9 mouse cellular contexts compared by ENCODE assay signal in the genomic region with DNA sequence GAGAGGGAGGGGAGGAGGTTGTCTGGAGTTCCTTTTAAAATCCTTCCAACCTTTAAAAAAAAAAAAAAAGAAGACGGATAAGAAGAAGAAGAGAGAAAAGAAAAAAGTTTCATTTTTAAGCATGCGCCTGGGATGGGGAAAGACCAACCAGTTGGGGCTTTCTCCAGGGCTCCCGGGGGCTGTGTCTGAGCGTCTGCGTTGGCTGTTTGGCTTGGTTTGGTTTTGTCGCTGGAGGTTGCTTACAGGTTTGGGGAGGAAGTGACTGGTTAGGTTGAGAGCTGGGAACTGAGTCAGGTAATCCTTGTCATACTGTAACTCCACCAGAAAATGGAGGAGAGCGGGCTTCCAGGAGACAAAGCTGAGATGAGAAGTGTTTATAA. TPM values are rescaled to one million over a fixed set of nuclear protein-coding genes. Genes with fewer than 3 reads are reported as not detected.
A peak's percentile ranks its signal among the peaks of the same experiment; 100 is the strongest.
DNase-seq lines count a peak whose midpoint lies in the region; ATAC-seq lines count a peak whose summit lies in the region.
"Had no signal": no experiment of that assay in that cellular context is flagged by ENCODE, and none has a peak within 500 bp of the region (broad histone marks: within the 10 kb centered on the region; RNA-seq: fewer than 3 reads in every experiment).

No protein-coding gene starts in this region.

- DNase-seq in cerebellum, postnatal 25 days: peak; percentile 54 to 59
- peak; percentile 21 for DNase-seq in urinary bladder, postnatal 14 days (ENCODE audit: low spot score)
- no peak for DNase-seq in urinary bladder, postnatal 25 days (ENCODE audit: low spot score)
- peak; percentile 93 for DNase-seq in midbrain, embryonic 11.5 days (ENCODE audit: low spot score, missing footprints)
- no peak for DNase-seq in right cerebral cortex, postnatal 25 days

- H3K27ac ChIP-seq in hindbrain, embryonic 15.5 days (replicated peaks): peak overlapping the region; percentile 97
- H3K27ac ChIP-seq in midbrain, embryonic 11.5 days (ENCODE audit: low read depth, low read length): peak overlapping the region; percentile 98

- H3K4me3 ChIP-seq in hindbrain, embryonic 15.5 days: peak overlapping the region; percentile 90
- H3K4me3 ChIP-seq in midbrain, embryonic 11.5 days (ENCODE audit: low read depth, low read length): peak overlapping the region; percentile 93

- H3K4me2 ChIP-seq in hindbrain, embryonic 15.5 days: peak overlapping the region; percentile 93
- peak overlapping the region; percentile 67 for H3K4me2 ChIP-seq in midbrain, embryonic 11.5 days

- 7% methylated on average over 7 of the region's 7 CpGs for WGBS in hindbrain, embryonic 15.5 days
- WGBS in midbrain, embryonic 11.5 days: 11% methylated on average over 7 of the region's 7 CpGs

- no peaks in the 10 kb centered on the region for H3K9me3 ChIP-seq in hindbrain, embryonic 15.5 days
- no peaks in the 10 kb centered on the region for H3K9me3 ChIP-seq in midbrain, embryonic 11.5 days (ENCODE audit: control insufficient read depth, low read length)

- H3K9ac ChIP-seq in hindbrain, embryonic 15.5 days: peak overlapping the region; percentile 96
- peak overlapping the region; percentile 95 for H3K9ac ChIP-seq in midbrain, embryonic 11.5 days (ENCODE audit: low read length)

- no peaks in the 10 kb centered on the region for H3K27me3 ChIP-seq in hindbrain, embryonic 15.5 days
- no peaks in the 10 kb centered on the region for H3K27me3 ChIP-seq in midbrain, embryonic 11.5 days (ENCODE audit: control insufficient read depth, insufficient read depth, low read length)

- H3K4me1 ChIP-seq in hindbrain, embryonic 15.5 days (replicated peaks): peaks cover 46% of the 10 kb centered on the region
- peaks cover 16% of the 10 kb centered on the region; the same call in 1 of the 2 replicates for H3K4me1 ChIP-seq in midbrain, embryonic 11.5 days (ENCODE audit: control insufficient read depth, insufficient read depth, low read length)

- no peaks in the 10 kb centered on the region for H3K36me3 ChIP-seq in hindbrain, embryonic 15.5 days
- 0 out of 2 replicates have a peak, but pooled peaks cover 2% of the 10 kb centered on the region for H3K36me3 ChIP-seq in midbrain, embryonic 11.5 days (ENCODE audit: control insufficient read depth, insufficient read depth, low read length)

- no peak for ATAC-seq in cerebellum, adult (ENCODE audit: insufficient number of reproducible peaks, low FRiP score, low TSS enrichment)
- ATAC-seq in hindbrain, embryonic 15.5 days (ENCODE audit: low FRiP score, low read depth): no peak
- ATAC-seq in midbrain, embryonic 11.5 days (ENCODE audit: low FRiP score): no peak
- no peak for ATAC-seq in erythroid progenitor cell, adult 5-6 weeks (replicated peaks; ENCODE audit: low FRiP score, poor library complexity, severe bottlenecking)

RNA-seq across cellular contexts. Expression of gene Zfp462, which starts 4.7 kb away (rescaled TPM):
- 9.6 and 10.7 TPM in 2 replicates for polyA plus RNA-seq in hindbrain, embryonic 15.5 days (2015; fragmentation: Nextera tagmentation; extraction: Ambion mirVana)
- polyA plus RNA-seq in midbrain, embryonic 11.5 days (2014; fragmentation: Nextera tagmentation; extraction: Ambion mirVana): 18.7 and 20.2 TPM in 2 replicates
- total RNA-seq in erythroid progenitor cell, adult 5-6 weeks (2015; ENCODE audit: low replicate concordance): not detected in 2 replicates
- total RNA-seq in erythroid progenitor cell, adult 5-6 weeks (2017; ENCODE audit: low replicate concordance): not detected in 2 replicates
- total RNA-seq: MEL had no signal

Comparison
In these comparisons a context has a peak if more than half of its experiments do, and no peak if none do; other contexts are left out.
1. DNase-seq: peak in cerebellum, postnatal 25 days (2 of 2), urinary bladder, postnatal 14 days (single experiment) and midbrain, embryonic 11.5 days (single experiment); none in urinary bladder, postnatal 25 days (single experiment) and right cerebral cortex, postnatal 25 days (single experiment).